Mouse (Mus musculus) splenic B cell, adult 2 months (primary cell): ENCODE measurements around the gene Crkl.
A peak's percentile ranks its signal among the peaks of the same experiment; 100 is the strongest.

Experiments
- DNase-seq: peaks from one replicate; pipeline ENCODE4 v3.0.0-alpha.2; 2011; ENCODE audit warnings: low read depth, low spot score
- H3K27me3 ChIP-seq: 2 replicates; pipeline ENCODE4 v1.6.1; 2012; ENCODE audit warnings: mild to moderate bottlenecking, low read length, moderate library complexity, mixed read lengths; ENCODE audit not compliant: control insufficient read depth, poor library complexity, insufficient read depth, severe bottlenecking
- H3K36me3 ChIP-seq: 2 replicates; pipeline ENCODE4 v1.6.1; 2012; ENCODE audit warnings: mild to moderate bottlenecking, low read length, moderate library complexity, mixed read lengths; ENCODE audit not compliant: control insufficient read depth, poor library complexity, insufficient read depth, severe bottlenecking

The Crkl gene

GRCm38 (mm10) chr16:17451541-17452372, at the start of gene Crkl:
Crkl (plus strand) TSS chr16:17451987.
- Histone ChIP-seq H3K27me3 (no peaks in the 10 kb centered on the region; the same call in 1 of the 2 replicates), H3K36me3 (0 out of 2 replicates have a peak, but pooled peaks cover 3% of the 10 kb centered on the region)
- DNase-seq = peak; percentile 98

- Histone ChIP-seq H3K27me3 (no peaks in the 10 kb centered on the region), H3K36me3 (no peaks in the 10 kb centered on the region)
- peak; percentile 89 for DNase-seq
Measured at GRCm38 (mm10) chr16:17402855-17403254, 48.9 kb upstream of the Crkl start.

GRCm38 (mm10) chr16:17405271-17405696, 46.5 kb upstream of the Crkl start:
- H3K36me3 ChIP-seq = no peaks in the 10 kb centered on the region
- no peaks in the 10 kb centered on the region for H3K27me3 ChIP-seq
- no peak for DNase-seq

GRCm38 (mm10) chr16:17405736-17406443, 45.9 kb upstream of the Crkl start, which contains the start of the genes Snap29 and Pi4ka:
Snap29 (plus strand) TSS chr16:17405986.
Pi4ka (minus strand) TSS chr16:17406314.
- peak; percentile 100 for DNase-seq
- H3K36me3 ChIP-seq = no peaks in the 10 kb centered on the region
- H3K27me3 ChIP-seq = no peaks in the 10 kb centered on the region

- Histone ChIP-seq H3K27me3 (no peaks in the 10 kb centered on the region), H3K36me3 (no peaks in the 10 kb centered on the region)
- peak; percentile 72 for DNase-seq
Measured at GRCm38 (mm10) chr16:17406512-17407231, 45.1 kb upstream of the Crkl start.

- Histone ChIP-seq H3K36me3 (no peaks in the 10 kb centered on the region), H3K27me3 (no peaks in the 10 kb centered on the region)
- DNase-seq = peak; percentile 83
Measured at GRCm38 (mm10) chr16:17409046-17409445, 42.7 kb upstream of the Crkl start.

- Histone ChIP-seq H3K27me3 (no peaks in the 10 kb centered on the region), H3K36me3 (no peaks in the 10 kb centered on the region)
- peak; percentile 18 for DNase-seq
Measured at GRCm38 (mm10) chr16:17410209-17410608, 41.6 kb upstream of the Crkl start.

GRCm38 (mm10) chr16:17423021-17423420, 28.8 kb upstream of the Crkl start:
- Histone ChIP-seq H3K27me3 (no peaks in the 10 kb centered on the region), H3K36me3 (peaks cover 28% of the 10 kb centered on the region)
- no peak for DNase-seq

GRCm38 (mm10) chr16:17432576-17432975, 19.2 kb upstream of the Crkl start:
- peaks cover 11% of the 10 kb centered on the region for H3K36me3 ChIP-seq
- DNase-seq = peak; percentile 60
- H3K27me3 ChIP-seq = no peaks in the 10 kb centered on the region

GRCm38 (mm10) chr16:17452373-17452715, 557 bp downstream of the Crkl start:
- peak; percentile 46 for DNase-seq
- no peaks in the 10 kb centered on the region; the same call in 1 of the 2 replicates for H3K27me3 ChIP-seq
- H3K36me3 ChIP-seq = 0 out of 2 replicates have a peak, but pooled peaks cover 3% of the 10 kb centered on the region

- no peak for DNase-seq
- H3K36me3 ChIP-seq = 0 out of 2 replicates have a peak, but pooled peaks cover 3% of the 10 kb centered on the region
- H3K27me3 ChIP-seq = no peaks in the 10 kb centered on the region
Measured at GRCm38 (mm10) chr16:17456901-17457300, 5.1 kb downstream of the Crkl start.

GRCm38 (mm10) chr16:17460254-17460653, 8.5 kb downstream of the Crkl start:
- Histone ChIP-seq H3K36me3 (0 out of 2 replicates have a peak, but pooled peaks cover 1% of the 10 kb centered on the region), H3K27me3 (no peaks in the 10 kb centered on the region)
- DNase-seq = peak; percentile 80

- no peaks in the 10 kb centered on the region for H3K27me3 ChIP-seq
- no peaks in the 10 kb centered on the region for H3K36me3 ChIP-seq
- DNase-seq = peak; percentile 27
Measured at GRCm38 (mm10) chr16:17461596-17461995, 9.8 kb downstream of the Crkl start.

- DNase-seq = peak; percentile 31
- Histone ChIP-seq H3K27me3 (no peaks in the 10 kb centered on the region), H3K36me3 (no peaks in the 10 kb centered on the region)
Measured at GRCm38 (mm10) chr16:17463184-17463583, 11.4 kb downstream of the Crkl start.
